Mouse (Mus musculus) embryonic fibroblast, embryonic 13.5 days (primary cell): ENCODE results near the gene Trnp1. TPM values are rescaled to one million over a fixed set of nuclear protein-coding genes. Genes with fewer than 3 reads are reported as not detected.

ENCODE experiments used
- H3K27ac ChIP-seq: 2 replicates; pipeline ENCODE4 v1.5.1; 2012; ENCODE audit warnings: low read length, control low read depth, inconsistent platforms; ENCODE audit not compliant: insufficient read depth
- H3K4me1 ChIP-seq: 2 replicates; pipeline ENCODE4 v1.6.1; 2011; ENCODE audit warnings: low read length; ENCODE audit not compliant: control insufficient read depth, insufficient read depth
- H3K4me3 ChIP-seq: 2 replicates; pipeline ENCODE4 v1.5.1; 2011; ENCODE audit warnings: mild to moderate bottlenecking, control low read depth, low read length; ENCODE audit not compliant: insufficient read depth
- CTCF ChIP-seq: IDR thresholded peaks from 2 replicates; pipeline ENCODE4 v1.5.1; 2011; ENCODE audit warnings: mild to moderate bottlenecking, control low read depth, low read length, moderate library complexity, borderline replicate concordance; ENCODE audit not compliant: insufficient read depth
- POLR2A ChIP-seq: IDR thresholded peaks from 2 replicates; pipeline ENCODE4 v1.6.1; 2011; ENCODE audit warnings: low read depth, mild to moderate bottlenecking, control low read depth, low read length, moderate library complexity
- polyA plus RNA-seq: library from polyadenylated mRNA; stranded (reverse); fragments of >200 nt; gene quantifications from 2 replicates; pipeline ENCODE4 v1.2.4, GENCODE M21; 2011; ENCODE audit warnings: low read depth; ENCODE audit not compliant: missing spikeins, insufficient read length

Trnp1 gene
- polyA plus RNA-seq, 1 experiment, result 37.4 TPM

- H3K27ac ChIP-seq, result no peak overlapping the region
- H3K4me3 ChIP-seq, result peak overlapping the region; percentile 30
- H3K4me1 ChIP-seq, result no peaks in the 10 kb centered on the region
- TF ChIP-seq POLR2A (peak; percentile 42; the same call in 1 of the 2 replicates), CTCF (no peak)
Observed at GRCm38 (mm10) chr4:133468080-133468479, 30.3 kb downstream of the Trnp1 start.

DNA sequence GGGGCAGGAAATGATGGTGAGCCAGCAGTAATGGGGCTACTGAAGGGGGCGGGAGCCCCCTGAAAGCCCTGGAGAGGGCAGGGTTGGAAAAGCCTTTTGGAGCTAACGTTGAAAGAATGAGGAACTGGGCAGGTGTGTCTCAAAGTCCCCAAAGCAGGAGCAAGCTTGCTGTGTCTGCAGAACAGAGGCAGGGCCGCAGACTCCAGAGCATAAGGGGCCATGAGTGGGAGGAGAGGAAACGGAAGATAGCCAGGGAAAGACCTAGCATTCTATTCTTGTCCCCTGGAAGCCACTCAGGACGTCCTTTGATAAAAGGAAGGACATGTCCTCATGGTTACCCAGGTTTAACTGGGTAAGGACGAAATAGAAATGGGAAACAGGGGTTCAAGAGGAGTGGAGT, 35.2 kb downstream of the Trnp1 start:
- no peaks in the 10 kb centered on the region for H3K4me1 ChIP-seq
- no peak for TF ChIP-seq CTCF
- TF ChIP-seq POLR2A, result no peak
- H3K4me3 ChIP-seq, result no peak overlapping the region
- H3K27ac ChIP-seq, result no peak overlapping the region

- Histone ChIP-seq H3K4me3 (no peak overlapping the region), H3K4me1 (no peaks in the 10 kb centered on the region), H3K27ac (no peak overlapping the region)
- TF ChIP-seq POLR2A (no peak), CTCF (no peak)
Observed at GRCm38 (mm10) chr4:133461362-133461761, 37.0 kb downstream of the Trnp1 start.

GRCm38 (mm10) chr4:133460796-133461325, 37.5 kb downstream of the Trnp1 start:
- Histone ChIP-seq H3K27ac (no peak overlapping the region), H3K4me1 (no peaks in the 10 kb centered on the region), H3K4me3 (no peak overlapping the region)
- TF ChIP-seq CTCF, result no peak
- no peak for TF ChIP-seq POLR2A

DNA sequence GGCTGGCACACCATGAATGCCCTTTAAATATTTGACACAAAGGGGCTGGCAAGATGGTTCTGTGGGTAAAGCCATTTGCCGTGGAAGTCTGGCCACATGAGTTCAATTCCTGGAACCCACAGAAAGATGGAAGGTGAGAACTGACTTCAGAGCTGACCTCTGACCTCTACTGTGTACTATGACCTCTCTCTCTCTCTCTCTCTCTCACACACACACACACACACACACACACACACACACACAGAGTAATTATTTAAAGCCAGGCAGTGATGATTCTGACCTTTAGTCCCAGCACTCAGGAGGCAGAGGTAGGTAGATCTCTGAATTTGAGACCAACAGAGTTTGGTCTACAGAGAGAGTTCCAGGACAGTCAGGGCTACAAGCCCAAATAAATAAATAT, 38.3 kb downstream of the Trnp1 start:
- no peak for TF ChIP-seq POLR2A
- TF ChIP-seq CTCF, result no peak
- Histone ChIP-seq H3K4me3 (no peak overlapping the region), H3K27ac (no peak overlapping the region), H3K4me1 (no peaks in the 10 kb centered on the region)

DNA sequence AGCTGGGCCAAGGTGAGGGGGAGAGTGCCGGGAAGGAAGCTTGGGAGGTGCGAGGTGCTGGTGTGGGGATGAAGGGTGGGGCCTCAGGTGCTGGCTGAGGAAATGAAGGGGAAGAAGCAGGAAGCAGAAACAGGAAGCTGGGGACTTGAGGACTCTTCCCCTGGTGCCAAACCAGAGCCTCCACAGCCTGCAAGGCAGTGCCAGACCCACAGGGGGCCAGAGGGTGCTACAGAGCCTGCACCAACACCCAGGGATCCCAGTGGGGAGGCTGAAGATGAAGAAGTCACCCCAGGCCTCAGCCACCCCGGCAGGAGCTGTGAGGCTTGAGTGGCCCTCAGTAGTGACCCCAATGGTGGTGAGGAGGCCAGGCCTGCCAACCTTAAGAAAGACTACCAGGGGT, 40.3 kb downstream of the Trnp1 start:
- Histone ChIP-seq H3K4me1 (no peaks in the 10 kb centered on the region), H3K27ac (no peak overlapping the region), H3K4me3 (no peak overlapping the region)
- no peak for TF ChIP-seq POLR2A
- no peak for TF ChIP-seq CTCF

- Histone ChIP-seq H3K27ac (no peak overlapping the region), H3K4me1 (peaks cover 6% of the 10 kb centered on the region; the same call in 1 of the 2 replicates), H3K4me3 (no peak overlapping the region)
- TF ChIP-seq POLR2A (no peak), CTCF (no peak)
Observed at GRCm38 (mm10) chr4:133452433-133452832, 45.9 kb downstream of the Trnp1 start.

- Histone ChIP-seq H3K4me3 (no peak overlapping the region), H3K4me1 (peaks cover 8% of the 10 kb centered on the region; the same call in 1 of the 2 replicates), H3K27ac (no peak overlapping the region)
- TF ChIP-seq POLR2A (no peak), CTCF (peak; percentile 60; the same call in 1 of the 2 replicates)
Observed at GRCm38 (mm10) chr4:133451536-133451935, 46.8 kb downstream of the Trnp1 start.

DNA sequence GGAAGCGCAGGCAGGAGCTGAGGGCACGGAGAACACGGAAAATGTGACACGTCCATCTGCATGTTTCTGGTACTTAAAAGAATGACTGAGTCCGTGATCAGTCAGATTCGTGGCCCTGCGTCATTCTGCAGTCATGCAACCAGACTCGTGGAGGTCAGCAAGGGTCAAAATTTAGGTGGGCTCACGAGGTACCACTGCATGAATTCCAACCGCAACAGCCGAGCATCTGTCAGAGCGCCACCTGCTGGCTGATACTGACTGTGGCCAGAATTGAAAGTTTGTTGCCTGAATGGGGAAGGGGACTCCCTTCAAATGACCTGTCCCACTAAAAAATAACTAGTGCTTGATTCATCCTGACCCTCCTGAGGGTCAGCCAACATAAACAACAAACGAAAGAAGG, 48.6 kb downstream of the Trnp1 start:
- H3K27ac ChIP-seq, result no peak overlapping the region
- TF ChIP-seq CTCF, result peak; percentile 85
- no peak for TF ChIP-seq POLR2A
- peaks cover 8% of the 10 kb centered on the region; the same call in 1 of the 2 replicates for H3K4me1 ChIP-seq
- H3K4me3 ChIP-seq, result no peak overlapping the region

GRCm38 (mm10) chr4:133448708-133449388, 49.5 kb downstream of the Trnp1 start:
- peaks cover 8% of the 10 kb centered on the region; the same call in 1 of the 2 replicates for H3K4me1 ChIP-seq
- no peak overlapping the region for H3K4me3 ChIP-seq
- TF ChIP-seq POLR2A (no peak), CTCF (no peak)
- H3K27ac ChIP-seq, result no peak overlapping the region
